Mouse (Mus musculus) cerebellum, postnatal 25 days (tissue): ENCODE data around the gene Med1.

Experiments
- DNase-seq, 2 experiments: peaks; one replicate each; pipeline ENCODE4 v3.0.0; 2021; ENCODE audit warnings: mixed read lengths in 2 of 2

Med1 gene

DNA sequence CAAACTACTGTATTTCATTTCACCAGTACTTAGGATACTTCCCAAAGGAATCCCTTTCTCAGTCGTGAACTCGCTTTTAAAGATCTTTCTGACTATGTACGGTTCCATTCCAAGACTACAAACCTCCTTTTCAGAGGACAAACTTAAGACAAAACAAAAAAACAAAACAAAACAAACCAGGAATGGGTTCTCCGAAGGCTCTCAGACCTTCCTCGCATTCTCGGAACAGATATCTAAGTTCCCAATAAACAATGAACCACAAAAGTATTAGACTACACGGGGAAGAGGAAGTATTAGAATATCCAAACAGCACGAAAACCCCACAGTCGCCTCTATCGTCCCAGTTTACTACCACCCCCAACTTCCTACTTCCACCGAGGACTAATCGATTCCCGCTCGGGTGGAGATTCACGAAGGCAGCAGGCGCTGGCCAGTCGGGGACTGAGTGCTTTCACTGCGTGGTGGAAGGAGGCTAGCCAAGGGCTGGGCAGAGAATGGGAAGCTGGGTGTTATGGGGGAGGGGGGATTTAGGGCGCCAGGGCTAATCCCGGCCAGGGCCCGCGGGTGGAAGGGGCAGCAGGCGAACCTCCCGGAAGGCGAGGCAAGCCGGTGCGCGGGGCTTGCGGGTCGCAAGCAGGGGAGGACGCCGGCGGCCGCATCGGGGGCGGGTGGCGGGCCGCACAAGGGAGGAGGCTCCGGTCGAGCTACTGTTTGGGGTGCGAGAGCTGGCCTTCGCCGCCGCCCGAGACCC is 44.4 kb downstream of the Med1 start:
- peak in 1 of 2 experiments; percentile 62 for DNase-seq

DNA sequence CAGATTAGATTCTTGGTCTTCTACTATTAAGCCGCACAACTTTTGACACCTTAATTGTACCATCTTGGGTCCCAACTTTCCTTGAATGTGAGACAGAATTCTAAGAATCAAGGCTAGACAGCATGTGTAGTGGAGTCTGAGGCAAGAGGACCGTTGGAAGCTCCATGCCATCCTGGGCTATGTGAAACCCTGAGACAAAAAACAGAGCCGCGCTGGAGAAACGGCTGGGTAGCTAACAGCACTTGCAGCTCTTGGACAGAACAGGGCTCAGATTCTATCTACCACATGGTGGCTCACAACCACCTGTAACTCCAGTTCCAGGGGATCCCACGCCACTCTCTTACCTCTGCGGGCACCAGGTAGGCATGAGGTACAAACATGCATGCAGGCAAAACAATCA is 47.2 kb downstream of the Med1 start:
- no peak for DNase-seq

DNA sequence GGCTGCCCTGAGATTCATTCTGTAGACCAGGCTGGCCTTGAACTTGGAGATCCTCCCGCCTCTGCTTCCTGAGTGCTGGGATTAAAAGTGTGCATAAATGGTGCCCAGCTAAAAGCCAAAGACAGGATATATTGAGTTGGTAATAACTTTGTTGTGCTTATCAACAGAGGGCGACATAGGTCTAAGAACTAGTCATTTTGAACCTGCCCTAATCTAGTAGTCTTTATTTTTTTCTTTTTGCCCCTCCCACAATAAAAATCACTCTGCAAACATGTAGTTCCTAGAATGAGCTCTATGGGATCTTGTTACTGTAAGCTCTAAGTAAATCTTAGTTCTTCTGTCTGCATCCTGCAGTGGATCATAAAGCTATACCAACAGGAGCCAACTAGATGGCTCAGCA is 50.5 kb downstream of the Med1 start:
- no peak for DNase-seq

DNA sequence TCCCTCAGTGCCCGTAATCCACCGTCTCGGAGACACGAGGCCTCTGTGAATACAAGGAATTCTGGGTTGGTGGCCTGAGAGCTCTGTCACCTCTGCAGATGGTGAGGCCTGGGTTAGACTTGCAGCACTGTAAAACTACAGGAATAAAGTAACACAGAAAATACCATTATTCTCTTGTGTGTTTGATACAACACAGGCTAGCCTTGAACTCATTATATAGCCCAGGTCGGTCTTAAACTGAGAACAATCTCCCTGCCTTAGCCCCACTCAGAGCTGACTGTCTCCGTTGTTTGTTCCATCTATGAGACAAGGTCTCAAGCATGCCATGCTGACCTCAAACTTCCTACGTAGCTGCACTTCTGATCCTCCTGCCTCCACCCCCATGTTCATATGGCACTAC is 54.2 kb downstream of the Med1 start:
- DNase-seq, result no peak

DNA sequence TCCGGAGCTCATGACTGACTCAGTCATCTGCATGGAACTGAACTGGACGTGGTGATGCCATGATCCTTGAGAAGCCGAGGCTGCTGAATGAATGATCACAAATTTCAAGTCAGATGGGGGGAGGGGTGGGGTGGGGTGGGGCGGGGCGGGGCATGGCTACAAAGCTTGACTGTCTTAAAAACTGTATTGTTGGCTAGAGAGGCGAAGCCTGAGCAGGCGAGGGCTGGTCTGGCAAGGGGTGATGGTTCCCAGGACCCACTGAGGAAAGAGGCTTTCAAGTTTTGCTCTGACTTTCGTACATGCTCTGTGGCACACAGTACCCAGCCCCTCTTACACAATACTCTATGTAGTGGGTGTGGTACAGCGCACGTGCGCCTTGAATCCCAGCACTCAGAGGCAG is 55.3 kb downstream of the Med1 start:
- DNase-seq, result no peak

DNA sequence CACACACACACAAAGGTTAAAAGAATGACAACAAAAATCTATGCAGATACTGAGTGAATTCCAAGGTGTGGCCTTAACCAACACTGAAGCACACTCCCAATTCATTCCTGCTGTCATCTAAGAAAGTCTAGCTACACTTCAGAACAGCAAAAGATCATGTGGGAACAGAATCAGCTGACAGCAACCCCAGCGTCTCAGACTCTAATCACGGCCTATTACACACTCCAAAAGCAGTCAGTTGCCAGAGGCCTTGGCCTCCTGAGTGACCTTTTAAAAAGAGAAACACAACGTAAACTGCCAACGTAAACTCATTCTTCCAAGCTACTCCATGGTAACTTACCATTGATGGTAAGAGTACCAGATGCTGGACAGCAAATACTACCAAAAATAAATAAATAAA is 58.1 kb downstream of the Med1 start:
- no peak for DNase-seq

DNA sequence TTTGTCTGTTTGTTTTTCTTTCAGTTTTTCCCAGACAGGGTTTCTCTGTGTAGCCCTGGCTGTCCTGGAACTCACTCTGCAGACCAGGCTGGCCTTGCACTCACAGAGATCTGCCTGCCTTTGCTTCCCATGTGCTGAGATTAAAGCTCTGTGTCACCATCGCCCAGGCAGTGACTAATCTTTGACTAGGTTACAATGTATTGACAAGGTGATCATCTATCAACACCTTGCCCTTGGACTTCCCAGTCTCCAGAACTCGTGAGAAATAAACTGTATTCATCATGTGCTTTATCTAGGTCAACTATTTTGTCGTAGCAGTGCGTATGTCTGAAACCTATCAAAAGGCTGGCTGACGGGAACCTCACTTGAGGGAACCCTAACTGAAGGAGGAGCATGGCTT is 69.7 kb downstream of the Med1 start:
- DNase-seq, result no peak

DNA sequence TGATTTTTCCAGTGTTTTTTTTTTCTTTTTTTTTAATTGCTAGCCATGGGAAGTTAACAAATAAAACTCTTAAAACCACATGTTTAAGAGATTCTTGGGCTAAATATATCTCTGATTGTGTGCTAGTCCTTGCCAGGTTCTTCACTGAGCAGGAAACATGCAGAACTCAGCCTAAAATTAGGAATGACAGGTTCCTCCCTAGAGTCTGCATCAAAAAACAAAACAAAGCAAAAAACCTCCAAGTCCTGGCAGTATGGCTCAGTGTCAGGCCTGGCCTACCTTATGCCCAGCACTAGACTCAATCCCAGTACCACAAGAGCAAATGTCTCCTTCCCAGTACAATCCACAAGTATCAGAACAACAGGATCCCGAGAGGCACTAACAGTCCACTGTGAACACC is 78.7 kb downstream of the Med1 start:
- DNase-seq, result no peak

DNA sequence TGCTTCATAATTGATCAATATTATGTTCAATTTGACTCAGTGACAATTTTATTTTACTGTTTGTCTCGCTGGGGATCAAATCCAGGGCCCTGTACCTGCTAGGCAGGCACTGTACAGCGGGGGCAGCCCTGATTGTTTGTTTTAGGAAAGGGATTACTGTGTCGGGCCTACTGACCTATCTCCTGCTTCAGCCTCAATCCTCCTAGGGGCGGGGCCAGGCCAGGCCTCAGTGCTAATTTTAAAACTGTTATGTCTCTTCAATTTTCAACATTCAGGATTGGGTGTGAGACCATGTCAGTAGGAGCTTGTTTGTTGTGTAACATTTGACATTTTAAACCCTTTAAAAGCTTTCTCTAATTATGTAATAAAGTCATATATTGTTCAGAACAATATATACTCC is 79.6 kb downstream of the Med1 start:
- no peak for DNase-seq

DNA sequence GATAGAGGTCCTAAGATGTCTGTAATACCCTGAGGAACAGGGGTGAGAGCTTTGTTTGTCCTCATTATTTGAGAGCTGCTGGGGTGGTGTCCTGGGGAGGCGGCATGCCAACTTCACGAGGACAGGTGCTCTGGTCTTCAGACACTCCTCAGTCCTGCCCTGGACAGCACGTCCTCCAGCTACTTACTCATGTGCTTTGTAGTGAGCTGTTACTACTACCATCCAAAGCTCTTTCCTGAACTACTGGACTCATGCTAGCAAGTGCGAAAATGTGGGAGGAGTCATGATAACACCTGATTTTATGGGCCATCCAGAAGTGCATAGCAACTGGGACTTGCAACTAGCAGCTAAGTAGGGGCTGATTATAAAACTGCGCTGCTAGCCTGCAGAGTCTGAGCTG is 83.4 kb downstream of the Med1 start:
- no peak for DNase-seq
